Mouse (Mus musculus): ENCODE measurements at regions not wholly inside any gene's neighbourhood (a gene's known extent, or its start where the extent isn't known, plus 50 kb on each side); places are given as distances from the start of the nearest gene placed in this dataset.
"Not testable (repeated sequence)": the region's sequence is repeated elsewhere in the genome, so short reads cannot be mapped to it uniquely, and the experiment has no call there.

DNA sequence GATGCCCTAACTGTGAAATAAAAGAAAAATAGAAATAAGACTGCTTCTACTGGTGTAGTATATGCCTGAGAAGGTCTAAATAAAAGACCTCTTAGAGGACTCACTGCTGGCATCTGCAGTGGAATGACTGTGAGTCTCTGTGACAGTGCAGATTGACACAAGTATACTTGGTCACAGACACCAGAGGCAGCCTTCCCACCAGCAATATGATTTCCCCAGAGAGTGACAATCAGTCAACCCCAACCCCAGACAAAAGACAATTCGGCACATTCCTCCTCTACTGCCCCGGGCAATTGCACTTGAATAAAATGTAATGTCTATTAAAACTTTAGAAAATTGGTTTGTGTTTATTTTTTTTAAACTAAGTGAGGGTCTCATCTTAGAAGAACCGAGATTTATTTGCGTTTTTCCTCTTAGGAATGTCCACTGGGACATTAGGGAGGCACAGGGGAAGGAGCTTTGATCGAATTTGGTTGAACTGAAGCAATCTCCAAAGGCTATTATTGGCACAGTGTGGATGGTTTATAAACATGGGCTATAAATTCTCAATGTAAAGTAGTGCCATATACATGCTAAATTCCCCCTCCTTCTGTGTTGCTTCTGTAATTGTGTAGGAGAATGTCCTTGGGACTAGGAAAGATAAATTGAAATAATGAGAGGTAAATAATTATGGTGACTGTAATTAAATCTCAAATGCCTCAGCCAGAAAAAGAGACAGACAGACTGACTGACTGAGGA, 123.0 kb upstream of the Lnx1 start:
- DNase-seq, result no peak

DNA sequence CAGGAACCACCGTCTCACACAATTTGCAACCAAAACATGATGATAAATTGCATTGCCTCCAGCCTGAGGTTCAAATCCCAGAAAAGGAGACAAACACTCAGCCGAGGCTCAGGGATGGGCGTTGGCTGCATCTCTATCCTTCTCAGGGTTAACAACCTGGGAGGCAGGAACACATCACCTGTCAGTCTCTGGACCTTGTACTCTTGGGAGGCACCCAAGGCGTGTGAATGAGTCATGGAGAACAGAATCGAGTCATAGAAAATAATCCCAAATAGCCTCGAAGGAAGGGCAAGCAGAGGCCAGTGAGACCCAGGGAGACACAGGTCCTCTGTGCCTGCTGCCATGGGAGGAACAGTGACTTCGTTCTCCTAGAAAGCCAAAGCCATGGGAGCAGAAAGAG, 121.0 kb upstream of the Lnx1 start:
- no peak for DNase-seq

DNA sequence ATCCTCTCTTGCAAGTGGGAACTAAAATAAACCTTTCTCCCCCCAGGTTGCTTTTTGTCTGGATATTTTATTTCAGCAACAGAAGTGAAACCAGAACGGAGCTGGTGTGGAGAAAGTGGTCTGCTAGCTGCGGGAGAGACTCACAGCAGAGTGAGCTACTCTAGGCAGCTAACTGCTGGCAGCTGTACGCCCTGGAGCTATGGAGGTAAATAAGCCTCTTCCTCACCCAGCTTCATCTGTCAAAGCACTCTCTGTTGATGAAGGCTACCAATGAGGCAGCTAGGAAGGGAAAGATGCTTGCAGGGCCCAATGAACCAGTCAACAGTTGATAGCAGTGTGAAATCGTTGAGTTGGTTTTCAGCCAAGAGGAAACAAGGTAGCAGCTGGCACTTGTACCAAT, 119.3 kb upstream of the Lnx1 start:
- DNase-seq, result no peak

- DNase-seq, result peak; percentile 35 to 56
Measured at GRCm38 (mm10) chr5:74816523-74816922, 113.8 kb upstream of the Lnx1 start.

DNA sequence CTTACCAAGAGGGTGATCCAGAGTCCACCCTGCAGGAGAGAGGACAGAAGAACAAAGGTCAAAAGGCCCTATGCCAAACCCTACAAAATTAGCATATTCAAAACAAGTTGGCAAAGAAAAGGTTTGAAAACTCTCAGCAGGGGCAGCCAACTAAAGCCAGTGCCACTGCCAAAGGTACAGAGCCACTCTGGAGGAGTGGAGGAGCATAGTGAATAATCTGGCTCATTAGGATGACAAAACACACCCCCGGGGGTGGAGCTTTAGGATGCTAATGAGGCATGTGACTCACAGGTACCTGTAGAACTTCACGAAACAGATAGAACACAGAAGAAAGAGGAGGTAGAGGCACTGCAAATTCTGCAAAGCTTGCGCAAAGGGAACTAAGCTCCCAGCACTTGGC, 110.7 kb upstream of the Lnx1 start:
- DNase-seq, result no peak

DNA sequence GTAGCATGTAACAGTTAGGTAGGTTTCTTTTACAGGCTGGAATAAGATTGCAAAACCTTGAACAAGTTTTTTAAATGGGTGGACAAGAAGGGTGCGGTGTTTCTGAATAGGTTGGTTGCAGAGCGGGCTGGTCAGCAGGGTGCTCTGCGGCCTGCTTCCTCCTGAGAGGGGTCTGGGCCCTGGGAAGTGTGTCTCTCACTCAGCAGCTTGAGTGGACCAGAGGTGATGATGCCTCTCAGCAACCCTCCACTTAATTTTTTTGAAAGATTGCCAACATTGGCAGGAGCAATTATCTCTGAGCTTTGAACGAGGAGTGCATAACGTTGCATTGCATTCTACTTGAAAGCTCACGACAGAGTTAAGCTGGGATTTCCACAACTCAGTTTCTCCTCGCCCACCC, 108.3 kb upstream of the Lnx1 start:
- DNase-seq, result no peak

- DNase-seq, result no peak
Measured at GRCm38 (mm10) chr5:74807581-74808221, 105.0 kb upstream of the Lnx1 start.

DNA sequence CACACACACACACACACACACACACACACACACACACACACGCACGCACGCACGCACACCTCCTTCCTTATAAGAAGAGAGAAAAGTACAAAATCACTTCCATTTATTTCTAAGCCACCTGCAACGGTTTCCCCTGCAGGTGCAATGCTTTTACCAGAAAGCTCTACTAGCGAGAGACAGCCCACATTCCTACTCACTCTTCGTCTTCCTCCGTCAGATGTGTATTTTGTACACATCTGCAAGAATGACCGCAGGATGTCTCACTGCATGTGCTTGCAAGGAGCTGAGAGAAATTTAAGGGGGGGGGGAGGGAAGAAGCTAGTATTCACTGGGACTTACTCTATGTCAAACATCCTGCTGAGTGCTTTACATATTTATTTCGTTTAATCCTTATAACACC, 99.2 kb upstream of the Lnx1 start:
- no peak for DNase-seq

DNA sequence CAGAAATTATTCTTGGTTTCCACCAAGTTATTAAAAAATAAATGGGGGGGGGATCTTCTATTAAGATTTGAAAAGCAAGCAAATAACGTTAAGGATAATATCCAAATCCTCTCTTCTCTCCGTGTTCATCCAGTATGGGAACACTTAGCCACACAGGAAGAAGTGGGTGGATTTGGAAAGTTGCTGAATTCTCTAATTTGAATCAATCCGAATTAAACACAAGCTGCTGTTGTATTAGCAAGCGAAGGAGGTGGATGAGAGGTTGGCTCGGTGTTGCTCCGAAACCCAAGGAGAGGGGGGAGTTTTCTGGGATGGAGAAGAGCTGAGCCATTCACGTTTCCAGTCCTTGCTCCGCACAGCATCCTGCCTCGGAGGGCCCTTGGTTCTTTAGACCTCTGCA, 97.6 kb upstream of the Lnx1 start:
- no peak for DNase-seq

DNA sequence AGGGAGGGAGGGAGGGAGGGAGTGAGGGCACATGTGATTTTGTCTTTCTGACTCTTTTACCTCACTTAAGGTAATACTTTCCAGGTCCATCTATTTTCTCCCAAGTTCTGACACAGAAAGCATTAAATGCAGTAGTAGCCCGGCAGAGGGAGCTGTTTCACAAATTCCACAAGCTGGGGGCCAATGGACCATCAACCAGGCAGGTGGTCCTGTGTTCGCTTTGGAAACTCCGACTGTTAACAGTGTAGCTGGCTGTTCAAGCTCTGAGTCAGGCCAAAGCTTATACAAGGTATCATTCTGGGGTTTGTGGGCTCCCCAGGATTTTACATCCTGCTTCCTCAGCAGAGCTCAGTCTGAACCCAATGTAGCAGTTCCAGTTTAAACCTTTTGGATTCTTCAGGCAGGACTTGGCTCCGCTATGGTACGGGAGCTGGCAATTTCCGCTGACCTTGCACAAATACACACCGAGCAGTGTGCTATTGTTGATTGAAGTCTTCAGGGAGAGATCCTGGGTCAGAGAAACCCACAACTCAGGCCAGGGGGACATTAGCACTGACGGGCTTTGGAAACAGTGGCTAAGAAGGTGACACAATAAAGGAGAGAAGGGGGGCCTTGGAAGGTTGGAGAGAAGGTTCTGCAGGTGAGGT, 93.8 kb upstream of the Lnx1 start:
- peak in 1 of 2 experiments; percentile 25 for DNase-seq

GRCm38 (mm10) chr5:74794726-74795125, 92.0 kb upstream of the Lnx1 start:
- DNase-seq, result peak; percentile 15 to 16

DNA sequence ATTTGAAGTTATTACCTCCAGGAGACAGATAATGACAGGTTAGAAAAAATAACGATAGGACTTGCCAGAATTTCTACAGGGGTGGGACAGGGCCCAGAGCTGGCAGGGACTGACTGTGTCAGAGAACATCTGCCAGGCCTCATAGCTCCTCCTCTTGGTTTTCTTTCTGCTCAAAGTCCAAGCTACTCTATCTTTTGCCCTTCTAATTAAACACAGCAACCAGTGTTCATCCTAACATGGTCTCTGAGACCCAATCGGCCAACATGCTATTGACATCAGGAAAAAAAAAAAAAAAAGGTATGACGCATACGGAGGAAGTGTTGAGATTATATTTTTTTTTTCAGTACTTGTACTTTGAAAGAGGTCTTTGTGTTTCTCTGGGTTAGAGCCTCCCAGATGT, 90.7 kb upstream of the Lnx1 start:
- peak in 1 of 2 experiments; percentile 25 for DNase-seq

- no peak for DNase-seq
Measured at GRCm38 (mm10) chr5:74792936-74793335, 90.2 kb upstream of the Lnx1 start.

- peak; percentile 88 for DNase-seq
Measured at GRCm38 (mm10) chr5:74792301-74792700, 89.6 kb upstream of the Lnx1 start.

DNA sequence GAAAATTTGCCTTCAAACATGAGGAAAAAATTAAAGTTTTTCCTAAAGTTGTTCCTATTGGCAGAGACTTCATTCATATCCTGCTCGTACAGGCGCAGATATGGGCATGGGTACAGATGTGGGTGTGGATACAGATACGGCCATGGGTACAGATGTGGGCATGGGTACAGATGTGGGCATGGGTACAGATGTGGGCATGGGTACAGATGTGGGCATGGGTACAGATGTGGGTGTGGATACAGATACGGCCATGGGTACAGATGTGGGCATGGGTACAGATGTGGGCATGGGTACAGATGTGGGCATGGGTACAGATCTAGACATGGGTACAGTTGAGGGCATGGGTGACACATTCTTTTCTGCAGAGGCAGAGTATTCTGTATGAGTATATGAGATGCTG, 87.8 kb upstream of the Lnx1 start:
- not testable (repeated sequence) for DNase-seq

GRCm38 (mm10) chr5:74783906-74784305, 81.2 kb upstream of the Lnx1 start:
- peak; percentile 24 to 41 for DNase-seq

GRCm38 (mm10) chr5:74778076-74778465, 75.4 kb upstream of the Lnx1 start:
- DNase-seq, result no peak

- no peak for DNase-seq
Measured at GRCm38 (mm10) chr5:74777381-74778075, 74.8 kb upstream of the Lnx1 start.

DNA sequence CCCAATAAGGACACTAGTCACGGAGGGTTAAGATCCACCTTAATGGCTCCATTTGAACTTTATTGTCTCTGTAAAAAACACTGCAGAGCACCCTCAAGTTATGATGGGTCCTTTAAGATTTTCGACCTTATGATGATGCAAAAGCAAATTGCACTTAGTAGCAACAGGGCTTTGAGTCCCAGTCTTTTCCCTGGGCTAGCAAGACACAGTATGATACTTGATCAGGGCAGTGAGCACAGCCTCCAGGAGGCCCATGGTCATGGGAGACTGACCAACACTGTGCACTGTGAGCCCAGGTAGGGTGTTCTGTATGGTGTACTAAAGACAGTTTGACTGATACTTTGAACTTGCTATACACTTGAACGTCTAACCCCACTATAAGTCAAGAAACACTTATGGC, 73.4 kb upstream of the Lnx1 start:
- DNase-seq, result no peak

DNA sequence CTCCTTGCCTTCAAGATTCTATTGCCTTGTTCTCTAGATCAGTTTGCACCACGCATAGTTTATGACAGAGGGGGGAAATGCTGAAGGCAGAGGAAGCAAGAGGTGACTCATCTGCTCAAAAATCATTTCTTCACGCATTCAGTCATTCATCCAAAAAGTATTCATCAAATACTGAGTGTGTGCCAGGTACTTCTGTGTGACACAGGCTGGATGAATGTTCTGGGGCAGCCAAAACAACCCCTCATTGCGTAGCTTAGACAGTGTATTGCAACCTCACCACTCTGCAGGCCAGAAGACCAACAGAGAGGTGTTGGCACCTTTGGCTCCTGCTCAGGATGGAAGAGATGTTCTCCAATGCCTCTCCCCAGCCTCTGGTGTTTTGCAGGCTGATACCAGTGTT, 72.9 kb upstream of the Lnx1 start:
- DNase-seq, result no peak

GRCm38 (mm10) chr5:74773558-74774429, 71.1 kb upstream of the Lnx1 start:
- no peak for DNase-seq

DNA sequence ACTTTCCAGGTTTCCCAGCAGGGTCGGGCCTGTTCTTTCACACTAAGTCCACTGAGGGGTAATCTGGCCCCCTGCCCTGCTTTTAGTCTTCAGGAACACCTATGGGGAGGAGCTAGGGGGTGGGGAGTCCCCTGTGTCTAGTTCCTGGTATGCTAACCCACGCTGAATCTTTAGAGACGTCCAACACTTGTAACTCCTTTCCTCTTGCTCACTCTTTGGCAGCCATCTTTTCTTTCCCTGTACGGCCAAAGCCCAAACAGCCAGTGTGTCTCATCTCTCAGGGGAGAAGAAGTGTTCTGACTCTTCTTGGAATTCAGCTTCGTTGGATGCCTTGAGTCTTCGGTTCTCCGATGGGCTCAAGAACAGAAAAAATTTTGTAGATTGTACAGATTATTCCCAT, 68.4 kb upstream of the Lnx1 start:
- no peak for DNase-seq

DNA sequence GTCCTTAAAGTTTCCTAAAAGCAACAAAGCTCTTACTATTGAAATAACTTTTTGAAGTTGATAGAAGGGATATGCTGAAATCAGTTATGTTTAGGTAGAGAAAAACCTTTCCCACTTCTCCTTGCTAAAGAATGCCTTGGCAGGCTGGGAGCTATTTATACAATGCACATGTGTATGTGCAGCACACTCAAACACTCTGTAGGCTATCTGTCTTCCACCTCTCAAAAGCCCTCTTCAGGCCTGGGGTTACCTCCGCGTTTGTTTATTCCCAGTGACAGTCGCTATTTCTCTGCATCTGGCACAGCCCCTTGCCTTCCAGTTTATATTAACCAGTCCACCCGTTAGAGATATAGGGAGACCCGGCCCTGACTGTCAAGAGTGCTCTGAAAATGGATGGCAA, 66.3 kb upstream of the Lnx1 start:
- DNase-seq, result no peak

All from lung, adult 18-20 months (tissue).